Mouse (Mus musculus) T-helper 17 cell (primary cell): ENCODE results near the gene Ranbp17.

ENCODE experiments used
- in situ Hi-C, 2 experiments: fragments of 300-600 bp; cut with MboI, MseI; formaldehyde crosslinking; loops; 1 replicate in 1 of 2; 2 replicates in 1 of 2; pipeline ENCODE4 v1.15.1; 2025; ENCODE audit warnings: high pct_unique_total_duplicates in 2 of 2

The Ranbp17 gene

DNA sequence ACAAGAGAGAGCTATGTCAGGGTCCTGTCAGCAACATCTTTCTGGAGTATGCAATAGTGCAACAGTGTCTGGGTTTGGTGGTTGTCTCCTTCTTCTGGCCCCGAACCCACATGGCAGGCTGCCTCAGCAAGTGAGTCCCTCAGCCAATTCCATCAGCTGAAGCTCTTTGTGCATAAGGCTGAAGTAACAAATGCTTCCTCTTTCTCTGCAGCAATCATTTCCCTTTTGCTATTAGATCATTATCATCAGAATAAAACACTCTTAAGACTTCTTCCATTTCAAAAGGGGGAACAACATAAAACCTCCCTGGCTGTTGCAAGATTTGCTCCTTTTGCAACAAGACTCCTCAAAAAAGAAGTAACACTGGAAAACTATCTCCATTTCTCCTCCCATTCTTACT lies 239.3 kb downstream of the Ranbp17 start:
- in situ Hi-C loops = no loop called here

DNA sequence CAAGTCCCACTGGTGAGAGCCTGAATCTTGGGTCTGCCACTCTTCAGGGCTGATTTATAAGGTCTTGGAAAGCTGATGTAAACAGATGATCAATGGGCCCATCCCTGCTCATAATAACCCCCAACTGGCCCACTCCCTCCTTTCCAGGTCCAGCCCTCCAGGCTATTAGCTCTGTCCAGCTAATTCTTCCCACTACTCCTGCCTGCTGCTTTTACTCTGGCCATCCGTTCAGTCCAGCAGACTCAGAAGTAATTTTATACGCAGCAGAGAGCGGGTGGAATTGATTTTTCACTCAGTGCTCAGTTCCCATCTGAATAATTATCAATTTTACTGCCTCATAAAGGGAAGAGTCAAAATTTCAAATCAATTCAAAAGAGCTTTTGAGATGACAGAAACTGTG lies 273.3 kb downstream of the Ranbp17 start:
- in situ Hi-C loops = no loop called here

DNA sequence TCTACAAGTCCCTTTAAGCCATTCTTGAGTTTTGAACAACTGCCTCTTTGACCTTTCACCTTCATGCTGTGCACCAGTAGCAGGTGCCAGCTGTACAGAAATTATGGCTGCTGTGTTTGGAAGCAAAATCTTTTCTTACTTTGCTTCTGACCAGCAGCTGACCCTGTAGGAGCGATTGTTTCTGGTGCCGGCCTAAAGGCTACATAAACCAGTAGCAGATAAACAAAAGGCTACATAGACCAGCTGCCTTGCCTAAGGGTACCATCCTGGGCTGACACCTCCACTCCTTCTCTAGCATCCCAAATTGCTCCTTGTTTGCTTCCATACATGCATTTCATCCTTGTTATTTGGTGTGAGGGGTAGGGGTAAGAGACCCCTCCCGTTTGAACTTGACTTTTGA lies 279.4 kb downstream of the Ranbp17 start:
- in situ Hi-C loops = no loop called here

DNA sequence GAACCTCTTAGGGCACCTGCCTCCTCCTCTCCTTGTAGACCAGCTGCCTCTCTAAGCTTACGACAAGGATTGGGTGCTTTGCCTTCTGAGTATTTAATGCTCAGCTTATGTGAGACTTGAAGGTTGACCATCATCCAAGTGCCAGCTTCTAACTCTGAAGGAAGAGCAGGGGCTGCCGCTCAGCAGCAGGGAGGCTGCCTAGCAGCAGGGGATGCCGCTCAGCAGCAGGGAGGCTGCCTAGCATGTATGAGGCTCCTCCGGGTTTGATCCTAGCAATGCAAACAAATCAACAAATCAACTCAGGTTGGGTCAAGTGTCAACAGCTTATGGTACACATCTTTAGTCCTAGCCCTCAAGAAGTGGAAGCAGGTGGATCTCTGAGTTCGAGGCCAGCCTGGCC lies 281.5 kb downstream of the Ranbp17 start:
- in situ Hi-C loops = no loop called here

DNA sequence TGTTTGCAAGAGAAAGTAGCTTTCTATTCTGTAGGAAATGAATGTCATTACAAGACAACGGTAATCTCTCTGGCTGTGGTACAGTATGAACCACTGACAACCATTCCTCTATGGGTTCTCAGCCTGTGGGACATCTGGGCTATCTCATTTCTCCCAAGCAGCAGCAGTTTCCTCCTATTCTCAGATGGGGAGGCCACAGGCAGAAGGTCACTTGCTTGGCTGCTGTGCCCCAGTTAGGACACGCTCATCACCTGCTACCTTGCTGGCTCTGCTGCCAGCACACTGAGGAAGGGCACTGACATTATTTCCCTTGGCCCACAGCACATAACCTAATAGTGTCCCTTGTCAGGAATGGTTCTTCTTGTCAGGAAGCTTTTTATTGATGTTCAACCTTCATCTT lies 285.4 kb downstream of the Ranbp17 start:
- in situ Hi-C loops = no loop called here

DNA sequence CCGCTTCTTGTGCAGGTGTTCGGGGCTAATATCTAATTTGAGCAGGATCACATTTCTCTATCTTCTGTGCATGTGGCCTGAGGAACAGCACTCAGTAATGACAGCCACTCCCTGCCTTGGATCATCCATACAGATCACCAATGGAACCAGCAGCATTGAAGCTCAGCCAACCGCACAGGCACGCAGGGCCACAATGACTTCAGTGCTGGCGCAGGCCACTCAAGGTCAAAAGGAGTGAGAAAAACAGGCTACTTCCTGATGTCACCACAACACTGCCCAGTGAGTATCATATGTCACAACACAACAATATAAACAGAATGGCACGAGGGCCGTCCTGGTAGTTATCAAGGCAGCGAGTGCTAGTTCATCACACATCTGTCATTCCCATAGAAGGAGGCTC lies 287.0 kb downstream of the Ranbp17 start:
- in situ Hi-C loops = no loop called here

DNA sequence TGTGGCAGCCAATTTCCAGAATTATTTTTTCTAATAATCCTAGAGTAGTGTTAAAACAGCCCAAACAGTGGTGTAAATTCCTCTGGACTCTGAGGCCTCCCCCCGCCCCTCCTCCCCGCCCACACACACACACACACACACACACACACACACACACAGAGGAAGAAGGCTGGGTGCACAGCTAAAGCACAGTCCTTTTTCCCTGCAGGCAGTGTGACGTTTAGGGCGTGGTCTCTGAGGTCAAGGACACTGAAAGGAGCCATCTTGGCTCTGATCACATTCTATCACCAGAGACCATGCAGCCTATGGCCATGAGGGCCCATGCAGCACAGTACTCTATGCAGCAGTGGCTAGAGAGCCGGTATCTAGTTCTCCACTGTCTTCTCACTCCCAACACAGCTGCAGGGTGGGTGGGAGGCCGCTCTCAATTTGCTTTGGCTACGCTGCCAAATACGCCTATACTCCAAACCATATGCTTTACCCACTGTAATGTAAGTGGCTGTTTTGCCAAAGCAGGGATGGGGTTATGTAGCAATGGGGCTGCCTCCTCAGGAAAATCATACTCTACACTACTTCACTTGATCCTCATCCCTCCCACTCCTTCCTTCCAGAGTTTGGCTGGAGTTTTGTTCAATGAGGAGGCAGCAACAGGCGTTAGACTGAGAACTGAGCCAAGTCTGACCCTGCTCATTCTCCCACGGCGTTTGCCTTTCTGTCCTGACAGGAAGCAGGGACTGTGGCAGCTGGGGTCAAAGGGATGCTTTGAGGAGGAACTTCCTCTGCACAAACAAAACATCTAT lies 291.8 kb downstream of the Ranbp17 start:
- in situ Hi-C loops = no loop called here

DNA sequence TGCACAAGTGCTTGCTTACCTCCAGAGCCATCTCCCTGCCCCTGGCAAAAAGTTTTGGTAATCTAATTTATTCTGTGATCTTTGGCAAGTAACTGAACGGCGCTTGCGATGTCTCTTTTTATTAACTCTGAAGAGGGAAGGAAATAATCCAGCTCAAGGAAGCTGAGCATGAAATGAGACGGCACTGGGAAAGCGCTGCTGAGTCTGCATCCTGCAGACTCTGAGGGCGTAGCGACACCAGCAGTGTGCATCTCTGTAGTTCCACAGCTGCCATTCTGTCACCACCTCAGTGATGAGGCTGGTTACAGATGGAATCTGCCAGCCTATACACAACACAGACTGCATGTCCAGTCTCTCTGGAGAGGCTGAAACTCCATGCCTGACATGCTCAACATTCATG lies 292.8 kb downstream of the Ranbp17 start:
- in situ Hi-C loops = no loop called here

DNA sequence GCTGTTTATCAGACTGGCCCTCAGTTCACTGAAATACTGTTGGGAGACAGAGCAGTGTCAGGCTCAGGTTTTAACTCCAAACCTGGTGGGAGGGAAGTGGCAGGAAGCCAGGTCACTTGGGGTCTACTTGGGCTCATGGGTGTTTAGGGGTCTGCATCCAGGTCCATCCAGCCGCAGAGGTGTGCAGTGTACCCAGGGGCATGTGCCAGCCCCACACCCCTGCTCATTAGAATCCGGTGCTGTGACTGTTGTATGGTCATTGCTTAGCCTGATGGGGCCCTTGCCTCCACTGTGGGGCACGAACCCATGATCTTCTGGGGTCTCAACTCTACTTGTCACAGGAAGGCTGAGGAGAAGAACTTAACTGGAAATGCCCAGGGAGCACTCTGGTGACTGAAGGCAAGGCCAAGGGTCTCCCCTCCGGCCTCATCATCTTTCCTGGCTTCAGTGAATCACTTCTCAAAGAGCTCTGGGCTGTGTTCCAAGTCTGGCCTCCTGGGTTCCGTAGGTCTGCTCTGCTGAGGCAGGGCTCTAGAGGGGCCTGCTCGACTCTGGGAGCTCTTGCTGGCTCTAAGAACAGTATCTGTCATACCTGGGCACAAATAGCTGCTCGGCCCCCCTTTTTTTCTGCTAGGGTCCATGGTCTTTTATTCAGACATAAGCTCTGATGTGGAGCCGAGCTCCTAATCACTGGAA lies 296.0 kb downstream of the Ranbp17 start:
- in situ Hi-C loops = no loop called here

DNA sequence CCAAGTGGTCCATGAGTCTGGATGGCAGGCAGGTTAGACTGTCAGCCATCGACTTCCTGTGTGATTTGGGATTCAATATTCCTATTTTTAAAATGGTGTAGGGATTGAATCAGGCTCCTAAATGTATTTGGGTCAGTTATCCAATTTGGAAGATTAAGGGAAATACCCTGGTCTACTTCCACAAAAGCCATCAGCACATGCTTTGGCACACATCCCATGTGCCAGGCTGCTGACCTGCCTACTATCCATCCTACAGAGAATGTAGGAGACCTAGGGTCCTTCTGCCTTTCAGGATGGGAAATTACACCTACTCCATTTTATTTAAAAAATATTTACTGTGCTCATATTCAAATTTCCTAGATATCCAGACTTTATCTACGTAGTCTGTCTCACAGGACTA lies 306.1 kb downstream of the Ranbp17 start:
- in situ Hi-C loops = no loop called here

DNA sequence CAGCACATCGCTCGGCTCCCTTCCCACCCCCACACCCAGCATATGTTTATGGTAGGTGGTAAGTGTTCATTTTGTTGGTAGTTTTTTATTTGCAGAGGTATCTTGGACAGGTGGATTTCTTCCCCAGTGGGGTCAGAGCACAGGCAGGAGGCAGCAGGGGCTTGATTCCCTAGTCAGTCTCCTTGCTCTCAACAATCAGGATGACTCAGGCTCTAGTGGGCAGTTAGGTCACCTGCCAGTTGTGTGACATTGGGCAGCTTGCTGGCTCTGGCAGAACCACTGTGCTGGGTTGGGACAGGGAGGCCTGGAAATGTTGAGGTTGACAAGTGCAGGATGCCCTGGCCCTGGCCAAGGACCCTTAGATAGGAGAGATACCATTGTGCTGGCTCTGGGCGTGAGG lies 308.6 kb downstream of the Ranbp17 start:
- in situ Hi-C loops = no loop called here

DNA sequence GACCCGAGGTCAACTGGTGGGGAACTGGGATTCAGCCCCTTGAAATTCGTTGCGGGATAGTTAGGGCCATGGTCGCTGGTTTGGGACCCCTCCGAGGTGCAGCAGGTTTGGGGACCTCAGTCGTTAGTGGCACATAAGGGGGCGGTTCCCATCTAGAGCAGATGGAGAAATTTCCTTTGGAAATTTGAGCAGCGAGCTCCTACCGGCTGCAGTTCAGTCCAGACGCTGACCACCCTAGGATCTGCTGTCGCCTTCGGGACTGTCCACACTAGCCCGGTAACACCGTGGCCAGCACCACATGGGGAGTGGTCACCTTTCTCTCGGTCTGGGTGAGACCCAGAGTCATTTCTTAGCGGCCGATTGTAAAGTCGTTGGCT lies 309.2 kb downstream of the Ranbp17 start:
- in situ Hi-C loops = no loop called here

DNA sequence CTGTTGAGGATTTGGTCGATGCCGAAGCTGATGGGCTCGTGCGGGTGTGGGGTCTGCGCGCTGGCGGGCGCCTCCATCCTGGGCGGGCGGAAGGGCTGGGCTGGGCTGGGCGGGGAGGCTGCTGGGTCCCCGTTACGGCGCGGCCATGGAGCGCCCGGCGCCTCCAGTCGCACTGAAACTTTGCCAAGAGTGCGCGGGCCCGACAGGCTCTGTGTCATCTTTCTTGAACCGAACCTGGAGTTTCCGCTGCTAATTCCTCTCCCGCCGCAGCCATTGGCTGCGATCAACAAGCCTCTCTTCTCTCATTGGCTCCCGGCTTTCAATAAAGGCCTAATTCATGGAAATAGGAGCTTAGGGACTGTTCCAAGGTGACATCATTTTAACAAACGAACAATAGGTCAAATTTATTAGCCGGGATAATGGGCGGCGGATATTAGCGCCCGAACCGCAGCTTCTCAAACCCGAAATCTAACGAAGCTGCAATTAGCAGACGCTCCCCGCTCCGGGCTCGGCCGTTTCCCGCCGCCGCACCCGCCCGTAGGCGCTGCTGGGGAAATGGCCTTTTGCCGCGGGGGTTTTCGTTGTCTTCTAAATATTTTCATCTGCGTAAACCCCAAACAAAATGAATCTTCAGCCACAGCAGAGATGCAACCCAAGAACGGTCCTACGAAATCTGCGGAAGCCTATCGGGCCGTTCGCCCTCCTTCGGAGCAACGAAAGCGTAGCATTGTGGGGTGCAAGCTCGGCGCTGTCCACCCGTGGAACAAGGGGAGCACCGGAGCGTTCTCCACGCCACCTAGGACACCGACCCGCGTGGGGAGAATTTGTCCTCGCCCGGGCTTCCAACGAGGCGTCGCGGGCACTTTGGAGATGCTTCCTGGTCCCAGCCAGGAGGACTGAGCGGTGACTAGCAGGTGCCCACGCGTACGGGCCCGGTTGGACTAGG lies 309.9 kb downstream of the Ranbp17 start, which contains the start of gene Tlx3:
Gene Tlx3 (minus strand): TSS at position 207 of the 946 bp plus-strand sequence.
- in situ Hi-C loops = no loop called here

DNA sequence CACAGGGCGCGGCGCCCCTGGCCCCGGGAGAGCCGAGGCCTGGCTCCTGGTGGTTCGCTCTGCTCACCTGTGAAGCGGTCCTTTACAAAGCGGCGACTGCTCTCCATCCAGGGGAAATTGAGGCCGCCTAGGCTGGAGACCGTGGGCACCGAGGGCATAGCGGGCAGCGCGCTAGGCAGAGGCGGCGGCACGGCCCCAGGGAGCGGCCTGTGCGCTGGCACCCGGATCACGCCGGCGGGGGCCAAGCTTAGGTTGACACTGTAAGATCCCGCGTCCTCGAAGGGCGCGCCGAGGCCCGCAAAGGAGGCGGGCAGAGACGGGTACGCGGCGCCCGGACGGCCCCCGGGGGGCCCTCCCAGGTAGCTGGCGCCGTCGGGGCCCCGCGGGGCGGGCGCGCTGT lies 310.6 kb downstream of the Ranbp17 start:
- in situ Hi-C loops = no loop called here

DNA sequence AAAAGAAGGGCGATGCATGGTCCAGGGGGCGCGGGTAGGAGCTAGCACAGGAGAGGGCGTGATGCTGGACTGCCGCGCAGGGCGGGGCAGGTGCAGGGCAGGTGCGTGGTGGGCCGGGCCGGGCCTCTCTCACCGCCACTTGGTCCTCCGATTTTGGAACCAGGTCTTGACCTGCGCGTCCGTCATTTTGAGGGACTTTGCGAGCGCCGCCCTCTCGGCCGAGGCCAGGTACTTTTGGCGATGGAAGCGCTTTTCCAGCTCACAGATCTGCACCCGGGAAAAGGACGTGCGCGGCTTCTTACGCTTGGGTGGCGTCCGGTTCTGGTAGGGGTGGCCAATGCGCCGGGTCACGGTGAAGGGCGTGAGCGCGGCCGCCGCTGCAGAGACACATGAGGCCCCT lies 311.2 kb downstream of the Ranbp17 start:
- in situ Hi-C loops = no loop called here

DNA sequence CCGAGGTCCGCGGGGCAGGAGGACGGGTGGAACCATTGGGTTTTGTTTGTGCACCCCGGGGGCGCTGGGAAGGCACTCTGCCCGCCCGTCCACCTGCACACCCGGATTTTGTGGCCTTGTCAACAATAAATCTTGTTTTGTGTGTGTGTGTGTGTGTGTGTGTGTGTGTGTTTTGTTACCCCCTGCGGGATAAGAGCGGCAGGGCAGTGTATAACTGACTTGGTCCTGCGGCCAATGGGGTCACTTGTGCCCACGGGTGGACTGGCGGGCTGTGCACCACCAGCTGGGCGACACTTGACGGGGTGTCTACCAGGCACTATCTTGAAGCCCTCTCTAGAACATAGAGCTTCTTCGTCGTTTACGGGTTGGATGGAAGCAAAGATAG lies 311.9 kb downstream of the Ranbp17 start:
- in situ Hi-C loops = no loop called here

DNA sequence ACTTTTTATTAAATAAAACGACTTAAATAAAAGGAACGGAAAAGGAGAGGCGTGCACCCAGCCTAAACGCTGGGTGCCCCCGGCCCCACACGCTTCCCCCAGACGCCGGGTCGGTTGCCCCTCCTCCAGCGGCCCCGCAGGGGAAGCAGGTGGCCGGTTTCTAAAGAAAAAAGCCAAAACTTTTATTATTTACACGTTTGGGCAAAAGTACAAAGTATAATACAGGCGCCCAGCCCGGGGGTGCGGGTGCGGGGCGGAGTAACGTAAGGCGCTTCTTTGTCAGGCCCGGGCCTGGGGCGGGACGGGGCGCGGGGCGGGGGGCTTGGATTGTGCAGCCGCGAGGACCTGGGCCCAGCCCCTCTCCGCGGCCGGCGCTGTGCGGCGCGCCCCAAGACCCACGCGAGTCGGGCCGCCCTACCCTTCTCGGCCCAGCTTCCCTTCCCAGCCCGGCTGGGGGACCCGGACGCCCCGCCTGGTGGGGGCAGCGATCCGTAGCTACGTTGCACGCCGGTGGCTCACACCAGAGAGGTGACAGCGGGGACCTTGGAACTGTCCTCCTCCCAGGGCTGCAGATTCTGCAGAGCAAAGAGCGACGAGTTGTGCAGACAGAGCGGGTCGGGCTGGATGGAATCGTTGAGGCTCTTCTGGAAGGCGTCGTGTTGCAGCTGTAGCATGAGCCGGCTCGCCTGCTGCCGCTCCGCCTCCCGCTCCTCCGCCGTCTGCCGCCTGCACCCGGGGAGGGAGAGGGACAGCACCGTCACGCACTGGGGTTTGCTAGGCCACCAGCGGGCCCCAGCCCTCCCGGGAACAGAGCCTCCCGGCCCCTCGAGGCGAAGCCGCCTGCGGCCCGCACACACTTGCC lies 312.6 kb downstream of the Ranbp17 start:
- in situ Hi-C loops = no loop called here

DNA sequence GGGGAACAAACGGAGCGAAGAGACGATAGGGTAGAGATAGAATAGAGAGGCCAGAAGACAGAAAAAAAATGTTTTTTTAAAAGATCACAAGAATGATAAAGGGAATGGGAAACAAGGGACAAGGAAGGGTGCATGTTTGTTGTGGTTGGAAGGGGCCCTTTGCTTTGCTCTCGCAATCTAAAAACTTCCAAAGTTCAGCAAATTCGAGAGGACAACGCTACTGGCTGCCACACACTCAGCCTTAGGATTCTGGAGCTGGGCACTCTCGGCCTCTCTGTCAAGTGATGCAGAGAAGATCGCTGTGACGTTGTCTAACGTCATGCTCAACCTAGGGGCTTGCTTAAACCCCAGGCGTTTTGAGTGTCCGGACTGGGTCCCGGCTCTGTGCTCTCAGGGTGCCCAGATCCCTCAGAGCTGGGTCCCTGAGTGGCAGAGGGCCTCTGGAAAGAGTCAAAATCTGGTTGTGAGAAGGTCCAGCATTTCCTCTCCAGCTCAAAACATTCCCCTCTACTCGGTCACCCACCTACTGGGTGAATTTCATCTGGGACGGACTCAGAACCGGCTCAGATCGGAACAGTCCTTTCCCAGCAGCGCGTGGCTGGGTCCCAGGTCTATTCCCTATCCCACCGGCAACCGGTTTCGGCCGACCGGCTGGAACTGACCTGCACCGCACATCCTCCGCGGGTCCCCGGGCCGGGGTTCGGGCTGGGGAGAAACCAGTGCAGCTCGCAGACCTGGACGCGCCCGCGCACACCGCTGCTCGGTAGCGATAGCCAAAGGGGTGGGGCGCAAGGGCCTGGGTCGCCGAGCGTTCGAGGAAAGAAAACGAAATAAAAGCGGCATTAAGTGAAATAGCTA lies 313.4 kb downstream of the Ranbp17 start:
- in situ Hi-C loops = no loop called here

DNA sequence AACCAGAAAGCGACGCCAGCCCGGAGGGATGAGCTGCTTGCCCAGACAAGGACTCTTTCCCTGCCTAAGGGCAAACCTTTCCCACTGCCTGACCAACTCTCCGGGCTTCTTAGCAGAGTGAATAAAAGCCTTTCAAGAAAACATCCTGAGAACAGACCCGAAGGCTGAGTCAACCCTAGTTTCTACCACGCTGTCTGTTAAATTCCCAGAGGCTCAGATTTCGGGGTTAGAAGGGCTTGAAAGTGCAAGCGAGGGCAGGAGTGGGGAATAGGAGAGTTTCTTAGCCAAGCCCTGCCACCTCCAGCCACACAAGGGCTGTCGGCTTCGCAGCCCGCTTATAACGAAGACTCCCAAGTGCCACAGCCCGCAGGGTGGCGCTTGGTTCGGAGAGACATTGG lies 314.4 kb downstream of the Ranbp17 start:
- in situ Hi-C loops = no loop called here
